Mouse (Mus musculus): ENCODE measurements around the gene Serpinh1.

The Serpinh1 gene

DNA sequence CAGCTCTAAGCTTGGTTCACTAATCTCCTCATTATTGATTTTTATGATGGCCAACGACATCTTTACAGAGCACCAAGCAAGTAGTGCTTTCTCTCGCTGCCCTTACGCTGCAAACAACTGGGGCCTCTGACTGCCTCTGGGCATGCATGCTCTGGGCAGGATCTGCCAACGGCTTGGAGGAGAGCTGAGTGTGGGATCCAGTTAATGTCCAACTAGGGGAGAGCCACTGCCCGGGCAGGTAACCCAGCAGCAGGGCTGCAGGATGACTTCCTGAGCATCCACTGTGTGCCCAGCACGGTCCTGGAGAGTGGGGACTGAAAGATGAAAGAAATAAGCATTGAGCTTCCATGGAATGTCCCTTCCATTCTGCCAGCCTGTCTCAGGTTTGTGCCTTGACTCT is 13.7 kb upstream of the Serpinh1 start:
- DNase-seq = no peak

DNA sequence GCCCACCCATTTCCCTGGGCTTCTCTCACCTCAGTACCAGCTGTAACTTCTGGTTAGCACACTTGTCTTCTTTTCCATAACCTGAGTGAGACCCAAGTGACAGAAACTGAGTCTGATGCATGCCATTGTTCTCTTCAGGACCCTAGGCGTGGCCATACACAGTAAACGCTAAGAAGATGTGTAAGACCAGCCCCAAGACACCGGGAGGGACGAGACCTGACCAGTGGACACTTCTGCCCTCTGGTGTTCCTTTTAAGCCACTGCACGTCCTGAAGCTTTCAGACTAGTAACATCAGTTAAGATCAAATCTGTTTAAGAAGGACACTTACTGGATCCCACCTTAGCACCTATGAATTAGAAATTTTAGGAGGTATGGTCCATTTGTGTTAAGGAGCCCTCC is 12.0 kb upstream of the Serpinh1 start:
- DNase-seq = peak; percentile 53 to 79

DNA sequence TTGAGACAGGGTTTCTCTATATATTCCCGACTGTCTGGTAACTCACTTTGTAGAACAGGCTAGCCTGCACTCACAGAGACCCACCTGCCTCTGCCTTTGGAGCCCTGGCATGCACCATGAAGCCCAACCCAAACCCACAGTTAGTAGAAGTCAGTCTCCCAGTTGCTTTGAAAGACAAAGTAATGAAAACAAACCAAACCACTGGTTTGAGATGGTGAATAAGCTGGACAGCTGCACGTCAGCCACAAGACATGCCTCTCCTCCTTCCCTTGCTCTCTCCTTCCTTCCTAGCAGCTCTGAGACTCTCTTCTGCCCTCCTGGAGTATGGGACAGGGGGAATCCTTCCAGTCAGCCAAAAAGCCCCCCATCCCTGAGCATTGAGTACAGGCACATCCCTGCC is 9.1 kb upstream of the Serpinh1 start:
- DNase-seq = no peak

DNA sequence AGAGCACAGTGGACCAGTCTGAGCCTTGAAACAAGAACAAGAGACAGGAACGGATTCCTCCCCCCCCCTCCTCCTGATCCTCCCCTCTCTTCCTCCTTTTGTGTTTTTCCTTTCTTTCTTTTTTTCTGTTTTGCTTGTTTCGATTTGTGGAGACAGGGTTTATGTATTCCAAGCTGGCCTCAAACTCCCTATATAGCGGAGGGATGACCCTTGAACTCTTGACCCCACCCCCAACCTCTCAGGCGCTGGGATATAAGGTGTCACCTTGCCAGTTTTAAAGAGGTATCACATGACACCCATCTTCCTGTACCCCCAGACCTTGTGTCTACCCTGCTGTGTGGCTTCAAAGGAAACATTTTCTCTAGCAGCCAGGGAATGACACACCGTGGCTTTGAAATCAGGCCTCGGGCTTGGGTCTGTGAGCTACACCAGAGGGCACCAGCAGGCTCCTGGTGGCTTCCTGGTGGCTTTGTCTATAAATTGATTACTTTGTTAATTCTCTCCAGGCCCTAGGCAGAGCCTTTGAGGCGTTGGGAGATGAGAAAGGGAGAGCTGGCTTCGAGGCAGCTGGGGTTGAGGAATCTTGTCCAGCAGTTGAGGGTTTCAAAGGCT is 7.9 kb upstream of the Serpinh1 start:
- no peak for DNase-seq

DNA sequence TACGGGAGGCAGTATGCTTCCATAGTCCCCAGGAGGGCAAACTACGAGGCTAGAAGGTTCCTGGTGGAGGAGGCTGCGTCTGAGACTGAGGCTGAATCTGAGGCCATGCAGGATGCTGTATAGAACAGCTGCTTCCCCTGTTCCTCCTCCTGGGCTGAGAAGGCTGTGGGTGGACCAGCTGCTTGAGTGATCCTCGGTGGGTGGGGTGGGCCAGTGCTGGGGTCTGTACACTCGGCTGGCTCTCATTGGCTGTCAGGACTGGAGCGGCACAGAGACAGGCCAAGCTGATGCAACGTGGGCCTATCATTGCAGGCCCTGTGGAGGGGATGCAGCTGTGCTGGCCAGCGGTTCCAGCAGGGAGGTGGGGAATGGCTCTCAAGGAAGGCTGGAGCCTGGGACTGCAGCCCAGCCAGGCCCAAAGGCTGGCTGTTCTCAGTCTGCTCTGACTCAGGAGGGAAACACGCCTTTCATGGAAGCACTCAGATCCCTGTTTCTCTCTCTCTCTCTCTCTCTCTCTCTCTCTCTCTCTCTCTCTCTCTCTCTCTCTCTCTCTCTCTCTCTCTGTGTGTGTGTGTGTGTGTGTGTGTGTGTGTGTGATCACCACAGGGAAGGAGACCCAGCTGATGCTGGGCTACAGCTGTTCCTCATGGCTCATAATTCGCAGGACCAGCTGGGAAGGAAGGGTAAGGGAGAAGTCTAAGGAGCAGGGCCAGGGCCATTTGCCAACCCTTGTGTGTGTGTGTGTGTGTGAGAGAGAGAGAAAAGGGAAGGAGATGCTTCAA is 7.2 kb upstream of the Serpinh1 start:
- DNase-seq = peak; percentile 40 to 65

DNA sequence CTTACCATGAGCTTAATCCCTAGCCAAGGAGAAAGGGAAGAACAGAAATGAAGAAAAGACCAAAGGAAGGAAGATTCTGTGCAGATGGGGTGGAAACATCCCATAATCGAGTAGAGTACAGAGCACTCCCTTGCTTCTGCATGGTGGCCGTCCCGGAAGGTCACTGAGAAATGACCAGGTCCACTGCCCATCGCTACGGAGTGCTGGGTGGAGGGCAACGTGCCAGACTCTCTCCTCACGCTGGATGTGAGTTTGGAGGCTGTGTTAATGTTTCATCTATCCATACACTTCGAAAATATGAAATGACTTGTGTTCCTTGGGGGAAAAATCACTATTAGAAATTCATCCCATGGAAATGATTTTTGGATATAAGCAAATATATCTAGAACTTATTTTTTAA is 5.3 kb upstream of the Serpinh1 start:
- no peak for DNase-seq

DNA sequence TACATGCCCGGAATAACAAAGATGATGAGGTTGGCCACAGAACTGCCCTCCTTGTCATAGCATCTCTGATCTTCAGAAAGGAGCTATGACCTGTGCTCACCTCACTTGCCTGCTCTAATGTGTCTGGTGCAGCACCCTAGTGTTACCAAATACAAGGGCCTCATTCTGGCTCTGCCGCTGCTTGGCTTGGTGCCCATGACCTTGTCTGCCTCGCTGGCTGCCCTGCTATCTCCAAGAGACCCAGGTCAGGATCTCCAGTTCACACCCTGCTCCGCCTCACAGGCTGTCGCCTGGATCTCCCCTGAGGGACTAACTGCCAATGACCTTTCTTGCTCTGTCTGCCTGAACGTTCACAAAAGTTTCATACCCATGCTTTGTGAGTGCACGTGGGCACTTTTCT is 4.2 kb upstream of the Serpinh1 start:
- DNase-seq = no peak

DNA sequence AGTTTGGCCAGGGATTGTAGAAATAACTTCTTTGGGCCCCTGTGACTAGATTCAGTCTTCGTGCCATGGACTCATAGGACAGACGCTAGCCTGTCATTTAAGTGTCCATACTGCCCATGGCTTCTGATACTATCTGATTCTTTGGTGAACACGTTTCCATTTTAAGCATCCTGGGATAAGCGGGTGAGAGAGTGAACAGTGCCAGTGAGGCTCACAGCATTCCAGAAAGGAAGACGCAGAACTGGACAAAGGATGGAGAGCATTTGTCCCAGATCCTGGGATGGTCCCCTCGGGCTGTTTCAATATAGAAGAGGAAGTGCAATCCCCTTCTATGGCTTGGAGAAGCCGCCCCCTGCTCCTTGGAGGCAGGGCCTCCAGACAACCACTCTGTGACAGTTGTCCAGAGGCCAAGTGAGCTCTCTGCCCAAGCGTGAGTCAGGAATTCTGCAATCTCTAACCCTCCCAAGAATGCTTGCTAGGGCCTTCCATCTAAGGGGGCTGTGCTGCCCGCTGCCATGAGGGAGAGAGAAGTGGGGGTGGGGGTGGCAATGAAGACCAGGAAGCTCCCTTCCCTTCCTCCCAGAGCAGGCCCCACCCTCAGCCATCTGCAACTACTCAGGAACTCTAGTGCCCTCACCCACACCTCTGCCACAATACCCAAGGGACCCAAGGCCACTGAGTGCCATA is 3.3 kb upstream of the Serpinh1 start:
- DNase-seq = no peak

DNA sequence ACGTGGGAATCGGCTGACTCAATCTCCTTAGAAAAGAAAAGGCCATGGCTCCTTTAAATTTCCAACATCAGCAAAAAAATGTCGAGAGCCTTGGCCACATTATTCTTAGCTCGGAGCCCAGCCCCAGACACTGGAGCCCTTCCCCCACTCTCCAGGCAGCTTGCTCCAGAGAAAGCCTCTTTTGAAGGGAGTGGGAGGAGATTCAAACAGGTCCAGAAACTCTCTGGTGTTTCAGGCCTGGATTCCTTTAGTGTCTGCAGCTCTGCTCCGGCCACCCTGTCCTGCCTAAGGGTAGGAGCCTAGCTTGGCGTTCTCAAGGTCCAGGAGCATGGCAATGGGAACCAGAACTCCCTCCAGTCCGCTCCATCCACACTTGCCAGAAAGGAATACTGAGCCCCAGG is 2.7 kb upstream of the Serpinh1 start:
- DNase-seq = peak; percentile 65 to 72

DNA sequence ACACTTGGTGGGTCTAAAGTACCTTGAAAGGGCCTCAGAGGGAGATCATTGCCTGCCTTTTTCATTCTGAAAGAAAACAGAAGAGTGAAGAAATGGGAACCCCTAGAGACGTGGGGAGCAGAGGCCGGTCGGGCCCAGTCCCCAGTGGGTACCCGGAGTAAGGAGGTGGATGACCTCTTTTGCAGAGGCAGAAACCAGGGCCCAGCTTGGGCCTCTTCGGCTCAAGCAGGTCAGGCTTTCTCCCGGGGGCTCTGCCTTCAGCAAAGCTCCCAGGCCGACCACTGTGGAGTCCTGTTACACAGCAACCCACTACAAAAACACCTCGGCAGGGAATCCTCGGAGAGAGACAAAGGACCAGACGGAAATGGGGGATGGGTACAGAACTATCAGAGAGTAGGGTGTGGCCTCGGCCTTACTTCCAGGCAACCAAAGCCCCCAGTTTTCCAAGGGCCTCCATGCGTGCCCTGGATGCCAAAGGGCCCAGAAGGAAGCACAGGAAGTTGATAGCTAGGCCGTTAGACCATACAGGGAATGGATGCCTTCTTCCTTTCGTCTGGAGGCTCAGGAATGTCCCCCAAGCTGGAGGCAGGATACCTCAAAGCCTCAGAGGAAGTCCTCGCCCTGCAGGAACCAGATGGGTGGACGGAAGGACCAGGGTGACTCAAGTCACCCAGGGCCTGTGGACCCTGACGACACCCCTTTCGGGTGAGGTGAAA is 1.1 kb downstream of the Serpinh1 start:
- peak in 1 of 2 experiments; percentile 33 for DNase-seq

DNA sequence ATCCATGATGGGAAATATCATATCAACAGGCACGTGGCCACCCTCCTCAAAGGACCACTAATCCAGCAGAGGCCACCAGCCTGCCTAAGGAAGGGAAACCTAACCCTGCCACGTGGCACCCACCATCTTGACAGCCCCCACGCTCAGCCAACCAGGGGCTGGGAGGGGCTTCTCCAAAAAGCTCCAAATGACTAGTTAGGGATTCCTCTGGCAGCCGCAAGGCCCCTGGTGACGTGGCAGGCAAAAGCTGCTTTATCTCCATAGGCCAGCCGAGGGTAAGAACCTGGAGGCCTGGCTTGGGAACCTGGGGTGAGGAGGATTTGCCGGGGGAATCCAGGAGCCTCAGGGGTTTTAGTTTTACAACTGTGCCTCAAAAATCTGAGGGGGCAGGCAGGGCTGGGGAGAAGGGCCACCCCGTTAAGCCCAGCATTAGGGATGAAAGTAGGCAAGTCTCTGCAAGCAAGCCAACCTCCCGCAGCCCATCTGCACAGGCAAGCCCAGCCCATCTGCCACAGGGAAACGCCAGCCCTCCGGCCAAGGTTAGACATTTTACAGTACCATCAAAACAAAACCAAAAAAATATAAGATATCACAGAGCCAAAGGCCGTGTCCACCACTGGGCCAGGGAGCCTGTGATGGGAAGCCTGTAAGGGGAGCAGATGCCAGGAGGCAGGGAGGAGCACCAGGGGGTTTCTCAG is 1.8 kb downstream of the Serpinh1 start:
- no peak for DNase-seq

DNA sequence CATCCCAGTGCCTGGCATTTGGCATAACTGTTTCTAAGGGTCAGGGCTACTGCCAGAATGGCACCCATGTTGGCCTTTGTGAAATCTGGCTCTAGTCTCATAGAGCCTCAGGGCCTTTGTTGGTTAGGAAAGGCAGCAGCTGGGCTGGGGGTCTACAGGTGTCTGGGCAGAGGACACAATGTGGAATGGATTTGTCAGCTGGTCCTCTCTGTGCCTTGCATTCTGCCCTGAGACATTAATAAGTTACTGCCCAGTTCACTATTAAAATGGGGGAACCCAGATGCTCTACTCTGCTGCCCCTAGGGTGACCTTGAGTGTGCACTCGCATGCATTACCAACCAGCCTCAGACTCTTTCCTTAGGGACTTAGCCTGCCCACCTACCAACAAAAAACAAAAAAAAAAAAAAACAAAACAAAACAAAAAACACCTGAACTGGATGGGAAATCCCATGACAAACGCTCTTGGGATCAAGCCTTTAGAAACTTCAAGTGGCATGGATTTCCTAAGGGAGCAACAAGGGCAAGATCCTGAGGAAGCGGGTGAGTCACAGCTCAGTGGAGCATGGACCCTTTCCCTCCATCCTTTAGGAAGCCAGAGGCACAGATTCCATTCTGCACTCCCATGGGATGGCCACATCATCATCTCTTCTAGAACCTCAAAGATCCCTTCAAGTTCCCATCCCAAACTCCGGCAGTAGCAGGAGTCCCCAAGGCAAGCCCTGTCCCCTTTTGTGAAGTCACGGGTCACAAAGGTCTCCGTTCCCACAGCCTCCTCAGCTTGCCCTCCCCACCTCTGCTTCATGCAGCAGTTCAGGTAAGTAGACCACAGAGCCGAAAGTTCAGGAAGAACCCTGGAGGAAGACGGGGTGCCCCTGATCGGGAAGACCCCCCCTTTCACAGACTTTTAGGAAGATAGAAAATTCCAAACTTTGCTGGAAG is 3.0 kb downstream of the Serpinh1 start:
- no peak for DNase-seq

DNA sequence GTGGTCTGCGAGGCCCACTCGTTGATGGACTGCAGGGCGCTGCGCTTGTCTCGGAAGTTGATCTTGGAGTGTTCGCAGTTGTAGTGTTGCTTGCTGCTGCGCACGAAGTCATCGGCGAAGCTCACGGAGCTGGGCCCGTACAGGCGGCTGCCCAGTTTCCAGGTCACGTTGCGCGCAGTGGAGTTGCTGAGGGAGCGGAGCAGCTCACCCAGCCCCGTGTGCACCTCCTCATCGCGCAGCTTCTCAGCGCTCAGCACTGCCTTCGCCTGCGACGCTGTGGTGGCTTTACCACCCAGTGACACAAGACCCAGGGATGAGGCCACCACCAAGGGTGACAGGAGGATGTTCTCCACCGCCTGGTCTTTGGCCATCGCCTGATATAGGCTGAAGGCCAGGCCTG is 4.2 kb downstream of the Serpinh1 start:
- no peak for DNase-seq

DNA sequence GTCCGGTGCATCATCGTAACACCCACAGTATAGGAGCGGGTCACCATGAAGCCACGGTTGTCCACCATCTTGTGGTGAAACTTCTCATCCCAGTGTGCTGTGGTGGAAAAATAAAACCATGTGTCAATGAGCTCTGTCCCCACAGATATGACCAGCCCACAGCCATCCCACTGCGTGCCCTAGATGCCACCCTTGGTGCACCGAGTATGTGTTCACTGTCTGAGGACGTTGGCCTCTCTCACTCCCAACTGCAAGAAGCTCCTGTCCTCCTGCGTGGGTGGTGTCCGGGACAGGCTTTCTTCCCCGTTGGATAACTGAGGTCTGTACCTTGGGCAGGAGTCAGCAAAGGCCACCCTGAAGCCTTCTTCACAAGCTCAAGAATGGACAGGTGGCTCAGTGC is 5.8 kb downstream of the Serpinh1 start:
- no peak for DNase-seq

DNA sequence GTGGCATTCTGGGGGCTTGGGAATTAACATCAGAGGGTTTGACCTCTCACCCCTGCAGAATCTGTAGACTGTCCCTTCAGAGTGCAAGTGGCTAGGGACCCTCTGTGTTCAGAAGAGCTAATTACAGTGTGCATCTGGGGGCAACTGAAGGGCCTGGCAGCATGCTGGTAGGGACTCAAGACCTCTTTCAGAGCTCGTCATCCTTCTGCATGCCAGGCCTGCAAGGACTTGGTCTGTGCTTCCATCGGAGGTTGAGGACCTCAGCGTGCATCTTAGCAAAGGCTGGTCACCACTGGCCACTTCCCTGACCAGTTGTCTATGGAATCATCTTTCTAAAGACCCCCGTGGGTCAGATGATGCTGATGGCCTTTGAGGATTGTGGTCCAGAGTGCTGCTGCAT is 9.5 kb downstream of the Serpinh1 start:
- no peak for DNase-seq

DNA sequence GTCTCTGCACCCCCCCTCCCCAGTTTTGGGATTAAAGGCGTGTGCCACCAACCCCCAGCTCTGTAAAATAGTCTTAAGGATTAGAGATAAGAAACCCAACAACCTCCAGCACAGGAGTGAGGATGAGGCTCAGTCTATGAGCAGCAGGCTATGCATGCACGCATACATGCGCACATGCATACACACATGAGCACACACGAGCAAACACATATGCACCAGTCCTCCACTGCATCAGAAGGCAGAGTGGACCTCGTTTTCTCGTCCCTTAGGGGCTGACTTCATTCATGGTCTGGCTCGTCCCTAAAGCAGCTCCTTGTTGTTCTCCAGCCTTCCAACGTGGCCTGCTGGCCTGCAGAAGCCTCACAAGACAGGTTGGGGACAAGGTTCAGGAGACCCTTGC is 12.3 kb downstream of the Serpinh1 start:
- DNase-seq = no peak

DNA sequence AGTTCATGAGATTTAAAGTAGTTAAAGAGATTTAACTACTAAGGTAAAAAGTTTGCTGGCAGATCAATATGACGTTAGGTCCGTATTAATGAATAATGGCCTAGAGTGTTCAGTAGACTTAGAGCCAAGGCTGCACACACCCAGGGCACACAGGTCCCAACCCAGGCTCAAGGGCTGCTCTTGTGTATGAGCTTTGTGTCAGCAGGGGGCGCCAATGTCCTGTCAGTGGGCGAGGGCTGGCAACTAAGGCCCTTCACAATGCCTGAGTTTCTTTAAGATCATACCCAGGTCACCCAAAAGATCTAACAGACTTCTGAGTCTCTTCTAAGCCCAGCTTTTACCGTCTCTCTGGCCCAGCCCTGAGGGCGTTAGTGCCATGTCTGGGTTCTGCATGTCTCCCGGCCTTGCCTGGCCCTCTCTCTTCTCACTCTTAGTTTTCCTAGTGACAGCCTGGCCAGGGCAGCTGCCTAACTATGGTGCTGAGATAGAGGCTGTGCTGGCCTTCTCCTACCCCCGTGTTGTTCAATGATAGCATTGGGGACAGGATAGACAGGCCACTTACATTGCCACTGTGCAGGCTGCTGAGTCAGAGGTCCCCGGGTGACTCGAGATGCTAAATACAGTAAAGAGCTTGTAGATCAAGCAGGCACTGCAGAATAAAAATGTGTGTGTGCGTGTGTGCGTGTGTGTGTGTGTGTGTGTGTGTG is 20.1 kb downstream of the Serpinh1 start:
- peak; percentile 66 to 90 for DNase-seq

DNA sequence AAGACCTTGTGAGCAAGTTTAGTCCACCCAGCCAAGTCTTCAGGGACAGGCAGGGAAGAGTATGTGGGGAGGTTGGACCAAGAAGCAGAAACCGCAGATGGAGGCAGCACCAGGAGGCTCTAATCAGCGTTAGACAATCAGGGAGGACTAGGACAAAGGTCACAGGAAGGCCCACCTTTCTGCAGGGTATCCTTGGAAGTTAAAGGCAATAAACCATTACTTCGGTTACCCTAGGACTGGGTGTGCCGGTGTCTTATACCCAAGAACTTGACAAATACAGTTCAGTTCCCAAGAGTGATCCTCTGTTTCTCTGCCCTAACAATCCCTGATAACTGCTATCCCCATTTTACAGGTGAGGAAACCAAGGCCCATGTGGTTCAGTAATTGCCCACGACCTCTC is 23.0 kb downstream of the Serpinh1 start:
- DNase-seq = no peak

DNA sequence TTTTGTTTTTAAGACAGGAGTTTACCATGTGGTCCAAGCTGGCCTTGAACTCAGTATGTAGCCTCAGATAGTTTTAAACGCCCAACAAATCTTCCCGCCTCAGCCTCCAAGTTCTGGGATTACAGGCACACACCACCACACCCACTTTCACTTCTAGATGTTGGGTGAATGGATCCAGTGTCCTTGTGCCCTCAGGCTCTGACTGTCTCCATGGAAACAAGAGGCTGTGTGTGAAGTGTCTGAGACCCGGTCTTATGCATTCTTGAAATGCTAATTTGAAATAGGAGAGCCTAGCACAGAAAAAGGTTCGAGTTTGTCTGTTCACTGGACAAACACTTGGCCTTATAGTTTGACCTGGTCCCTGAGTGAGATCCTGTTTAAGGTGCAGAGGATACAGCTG is 24.2 kb downstream of the Serpinh1 start:
- DNase-seq = no peak

DNA sequence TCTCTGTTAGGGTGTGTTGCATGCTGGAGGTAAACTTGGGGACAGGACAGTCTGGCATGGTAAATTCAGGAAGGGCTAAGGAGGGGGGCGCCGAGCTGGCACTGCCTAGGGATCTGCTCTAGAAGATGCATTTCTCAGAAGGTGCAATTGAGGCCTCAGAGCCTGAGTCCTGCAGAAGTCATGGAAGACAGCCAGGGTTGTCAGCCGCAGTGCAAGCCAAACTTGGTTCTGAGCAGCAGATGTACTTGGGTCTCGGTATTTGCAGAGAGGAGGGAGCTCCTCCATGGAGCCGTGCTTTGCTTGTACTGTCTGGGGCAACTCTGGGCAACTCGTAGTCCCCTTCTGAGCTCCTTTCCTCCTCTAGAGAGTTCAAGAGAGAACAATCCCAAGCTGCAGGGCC is 26.9 kb downstream of the Serpinh1 start:
- DNase-seq = no peak

DNA sequence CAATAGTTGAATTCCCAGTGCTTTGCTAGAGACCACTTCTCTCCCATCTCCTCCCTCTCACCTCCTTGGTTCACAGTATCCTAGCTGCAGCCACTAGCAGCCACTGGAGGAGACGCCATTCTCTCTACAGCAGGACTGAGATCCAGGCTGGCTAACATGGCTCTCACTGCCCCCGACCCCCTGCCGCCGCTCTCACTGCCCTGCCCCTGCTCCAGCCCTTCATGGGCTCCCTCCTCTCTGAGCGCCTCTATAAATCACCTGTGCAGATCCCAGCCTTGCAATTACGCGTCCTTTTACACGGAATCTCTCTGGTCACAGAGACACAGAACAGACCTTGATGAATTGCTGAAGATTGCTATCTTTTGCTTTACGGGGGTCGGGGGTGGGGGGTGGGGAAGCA is 28.2 kb downstream of the Serpinh1 start:
- DNase-seq = no peak
